Mouse (Mus musculus) embryonic facial prominence, embryonic 11.5 days (tissue): Measurements from ENCODE around the gene Gtpbp2. TPM values are rescaled to one million over a fixed set of nuclear protein-coding genes. Genes with fewer than 3 reads are reported as not detected.

Experiments used
- ATAC-seq: fragments of 200-750 bp; cut with Nextera tagmentation; replicated peaks from 2 replicates; pipeline ENCODE4 v1.8.0; 2017; ENCODE audit warnings: low read depth; ENCODE audit not compliant: insufficient number of reproducible peaks, low FRiP score, low TSS enrichment
- DNase-seq: peaks from one replicate; pipeline ENCODE4 v3.0.0-alpha.2; 2015; ENCODE audit warnings: low spot score
- H3K27ac ChIP-seq: fragments of 300-500 bp; sonication (generic); replicated peaks from 2 replicates; pipeline ENCODE4 v1.5.1; 2014; ENCODE audit warnings: mild to moderate bottlenecking, low read depth, low read length, control low read depth
- H3K27me3 ChIP-seq: fragments of 300-500 bp; sonication (generic); 2 replicates; pipeline ENCODE4 v1.6.1; 2014; ENCODE audit warnings: mild to moderate bottlenecking, low read length, moderate library complexity, mixed read lengths; ENCODE audit not compliant: control insufficient read depth, insufficient read depth
- H3K36me3 ChIP-seq: fragments of 300-500 bp; sonication (generic); replicated peaks from 2 replicates; pipeline ENCODE4 v1.6.1; 2014; ENCODE audit warnings: low read depth, mild to moderate bottlenecking, low read length, moderate library complexity, mixed read lengths; ENCODE audit not compliant: control insufficient read depth, insufficient read depth
- H3K4me1 ChIP-seq: fragments of 300-500 bp; sonication (generic); 2 replicates; pipeline ENCODE4 v1.6.1; 2014; ENCODE audit warnings: low read length, mixed read lengths; ENCODE audit not compliant: control insufficient read depth, insufficient read depth
- H3K4me2 ChIP-seq: fragments of 300-500 bp; sonication (generic); 2 replicates; pipeline ENCODE4 v1.6.1; 2014; ENCODE audit warnings: low read depth, mild to moderate bottlenecking, control low read depth, low read length, moderate library complexity
- H3K4me3 ChIP-seq: fragments of 300-500 bp; sonication (generic); 2 replicates; pipeline ENCODE4 v1.5.1; 2014; ENCODE audit warnings: low read depth, low read length, control low read depth
- H3K9ac ChIP-seq: fragments of 300-500 bp; sonication (generic); replicated peaks from 2 replicates; pipeline ENCODE4 v1.6.1; 2014; ENCODE audit warnings: mild to moderate bottlenecking, control low read depth, low read length
- H3K9me3 ChIP-seq: fragments of 300-500 bp; sonication (generic); replicated peaks from 2 replicates; pipeline ENCODE4 v1.6.1; 2016; ENCODE audit warnings: mild to moderate bottlenecking, low read length, inconsistent platforms, mixed read lengths; ENCODE audit not compliant: control insufficient read depth
- WGBS: fragments of 180-500 bp; shearing (Covaris S2); extraction: QIAGEN DNeasy Blood & Tissue Kit; methylation state at CpG from one replicate; pipeline ENCODE4 v1.1.7; 2014; 5-methylcytosine and 5-hydroxymethylcytosine counted together
- polyA plus RNA-seq: library from polyadenylated mRNA; unstranded; fragments of >200 nt; fragmentation: Nextera tagmentation; extraction: Ambion mirVana; gene quantifications from 2 replicates; pipeline ENCODE4 v1.2.1, GENCODE M21; 2014

Gene Gtpbp2
- polyA plus RNA-seq, 1 experiment from 2014 or later, result 18.1 TPM

GRCm38 (mm10) chr17:46201151-46201550 is 40.3 kb downstream of the Gtpbp2 start:
- ATAC-seq (no peak), DNase-seq (no peak)
- Histone ChIP-seq H3K27me3 (no peaks in the 10 kb centered on the region), H3K4me3 (no peak overlapping the region; the same call in 1 of the 2 replicates), H3K9ac (no peak overlapping the region), H3K36me3 (peaks cover 2% of the 10 kb centered on the region), H3K4me1 (no peaks in the 10 kb centered on the region), H3K27ac (no peak overlapping the region), H3K4me2 (no peak overlapping the region; the same call in 1 of the 2 replicates), H3K9me3 (no peaks in the 10 kb centered on the region)
- WGBS, result 74% methylated on average over 6 of the region's 6 CpGs

GRCm38 (mm10) chr17:46202421-46203071 is 41.7 kb downstream of the Gtpbp2 start, which contains the start of the genes Polh and Xpo5:
TSS of gene Polh (minus strand) at chr17:46202645.
TSS of gene Xpo5 (plus strand) at chr17:46202782.
- peak within 1 kb of the TSS; percentile 85 for H3K4me2 ChIP-seq
- peak; percentile 92 for ATAC-seq
- H3K36me3 ChIP-seq, result peaks cover 9% of the 10 kb centered on the region
- no peaks in the 10 kb centered on the region for H3K4me1 ChIP-seq
- H3K9me3 ChIP-seq, result no peaks in the 10 kb centered on the region
- no peaks in the 10 kb centered on the region for H3K27me3 ChIP-seq
- under 1% methylated on average over 66 of the region's 66 CpGs for WGBS
- peak; percentile 96 for DNase-seq
- H3K4me3 ChIP-seq, result peak within 1 kb of the TSS; percentile 96
- H3K27ac ChIP-seq, result peak within 1 kb of the TSS; percentile 43
- peak within 1 kb of the TSS; percentile 92 for H3K9ac ChIP-seq

- DNase-seq (peak; percentile 10), ATAC-seq (no peak)
- Histone ChIP-seq H3K4me2 (peak overlapping the region; percentile 85), H3K4me1 (no peaks in the 10 kb centered on the region), H3K36me3 (peaks cover 9% of the 10 kb centered on the region), H3K9ac (peak overlapping the region; percentile 92), H3K9me3 (no peaks in the 10 kb centered on the region), H3K4me3 (peak overlapping the region; percentile 96), H3K27ac (peak overlapping the region; percentile 43), H3K27me3 (no peaks in the 10 kb centered on the region)
- WGBS, result under 1% methylated on average over 20 of the region's 20 CpGs
Measured at GRCm38 (mm10) chr17:46203078-46203477, 42.2 kb downstream of the Gtpbp2 start.

- no peak overlapping the region for H3K4me3 ChIP-seq
- no peaks in the 10 kb centered on the region for H3K27me3 ChIP-seq
- peaks cover 18% of the 10 kb centered on the region for H3K36me3 ChIP-seq
- H3K4me1 ChIP-seq, result no peaks in the 10 kb centered on the region
- no peaks in the 10 kb centered on the region for H3K9me3 ChIP-seq
- ATAC-seq, result no peak
- no peak overlapping the region for H3K4me2 ChIP-seq
- DNase-seq, result no peak
- no peak overlapping the region for H3K27ac ChIP-seq
- no peak overlapping the region for H3K9ac ChIP-seq
Measured at GRCm38 (mm10) chr17:46206676-46207075, 45.8 kb downstream of the Gtpbp2 start.

GRCm38 (mm10) chr17:46210550-46210949 is 49.7 kb downstream of the Gtpbp2 start:
- no peak for DNase-seq
- whole genome bisulfite sequencing, result 94% methylated on average over 3 of the region's 3 CpGs
- Histone ChIP-seq H3K27ac (no peak overlapping the region), H3K9ac (no peak overlapping the region), H3K4me1 (no peaks in the 10 kb centered on the region), H3K9me3 (no peaks in the 10 kb centered on the region), H3K4me2 (no peak overlapping the region), H3K4me3 (no peak overlapping the region), H3K27me3 (no peaks in the 10 kb centered on the region), H3K36me3 (peaks cover 22% of the 10 kb centered on the region)
- no peak for ATAC-seq

Other genes with a start within 250 kb of the Gtpbp2 start
- 2.9 and 3.2 TPM in 2 replicates for gene Vegfa, start 128.7 kb upstream of the Gtpbp2 start, polyA plus RNA-seq
- 133 and 134 TPM in 2 replicates for gene Mrps18a, start 50.0 kb upstream of the Gtpbp2 start, polyA plus RNA-seq
- 12.5 and 13.0 TPM in 2 replicates for gene Rsph9, start 16.8 kb upstream of the Gtpbp2 start, polyA plus RNA-seq
- 37.1 and 37.2 TPM in 2 replicates for gene Mad2l1bp, start 7.5 kb upstream of the Gtpbp2 start, polyA plus RNA-seq
- 11.3 and 12.0 TPM in 2 replicates for gene Polh, start 41.6 kb downstream of the Gtpbp2 start, polyA plus RNA-seq
- gene Xpo5, start 41.8 kb downstream of the Gtpbp2 start, polyA plus RNA-seq, result 72.0 and 78.5 TPM in 2 replicates
- gene Polr1c, start 87.0 kb downstream of the Gtpbp2 start, polyA plus RNA-seq, result 121 and 127 TPM in 2 replicates
- 55.3 and 63.2 TPM in 2 replicates for gene Yipf3, start 87.0 kb downstream of the Gtpbp2 start, polyA plus RNA-seq
- gene Lrrc73, start 92.5 kb downstream of the Gtpbp2 start, polyA plus RNA-seq, result 0.89 and 1.2 TPM in 2 replicates
- 38.5 and 43.7 TPM in 2 replicates for gene Tjap1, start 122.0 kb downstream of the Gtpbp2 start, polyA plus RNA-seq
- 1.2 and 2.0 TPM in 2 replicates for gene Dlk2, start 136.4 kb downstream of the Gtpbp2 start, polyA plus RNA-seq
- 3.2 and 3.6 TPM in 2 replicates for gene Abcc10, start 167.3 kb downstream of the Gtpbp2 start, polyA plus RNA-seq
- 12.1 and 15.3 TPM in 2 replicates for gene Zfp318, start 222.7 kb downstream of the Gtpbp2 start, polyA plus RNA-seq